10 mouse cellular contexts compared by ENCODE assay signal in the genomic region with DNA sequence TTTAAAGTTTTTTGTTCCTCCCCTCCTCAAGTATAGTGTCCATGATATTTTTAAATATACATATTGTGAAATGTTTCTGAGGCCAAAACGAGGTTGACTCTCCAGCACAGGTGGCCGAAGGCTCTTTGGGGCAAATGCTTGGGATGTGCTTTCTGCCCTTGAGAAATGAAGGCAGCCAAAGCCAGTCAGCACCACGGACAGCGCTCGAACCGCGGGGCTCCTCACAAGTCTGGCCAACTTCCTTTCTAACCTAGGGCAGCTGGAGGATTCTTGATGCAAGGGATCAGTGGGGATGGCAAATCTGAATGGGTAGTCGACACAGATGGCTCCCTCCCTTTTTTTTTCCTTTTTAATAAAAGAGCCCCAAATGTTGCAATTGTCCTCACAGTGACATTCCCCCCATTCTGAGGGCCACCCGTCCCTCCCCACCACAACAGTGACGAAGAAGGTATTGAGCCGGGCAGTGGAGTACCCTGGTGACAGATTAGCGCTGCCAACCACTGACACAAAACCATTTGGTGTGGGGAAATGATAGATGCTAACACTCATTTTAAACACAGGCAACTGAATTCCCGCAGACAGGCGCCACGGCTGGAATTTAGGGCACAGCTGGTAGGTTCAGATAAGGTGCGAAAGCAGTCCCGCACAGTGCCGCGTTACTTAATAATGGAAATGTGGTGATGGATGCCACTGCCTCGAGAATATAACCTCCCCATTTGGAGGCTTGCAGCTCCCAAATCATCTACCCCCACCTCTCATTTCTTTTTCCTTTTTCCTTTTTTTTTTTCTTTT.
DNase-seq lines count a peak whose midpoint lies in the region; ATAC-seq lines count a peak whose summit lies in the region.
"Had no signal": no experiment of that assay in that cellular context is flagged by ENCODE, and none has a peak within 500 bp of the region (broad histone marks: within the 10 kb centered on the region; RNA-seq: fewer than 3 reads in every experiment).

No protein-coding gene starts in this region.

- H3K4me3 ChIP-seq in midbrain, embryonic 14.5 days (replicated peaks; ENCODE audit: low read depth, low read length), result no peak overlapping the region
- H3K4me3 ChIP-seq: stomach, embryonic 15.5 days had no signal

- no peak overlapping the region for H3K27ac ChIP-seq in midbrain, embryonic 14.5 days (replicated peaks; ENCODE audit: low read depth, low read length)
- H3K27ac ChIP-seq: macrophage; stomach, embryonic 15.5 days had no signal

- H3K27me3 ChIP-seq in midbrain, embryonic 14.5 days (ENCODE audit: control insufficient read depth, insufficient read depth, low read length), result no peaks in the 10 kb centered on the region
- H3K27me3 ChIP-seq: stomach, embryonic 15.5 days had no signal

- H3K4me2 ChIP-seq in midbrain, embryonic 14.5 days (ENCODE audit: low read length), result no peak overlapping the region
- H3K4me2 ChIP-seq: stomach, embryonic 15.5 days had no signal

- no peak overlapping the region for H3K9ac ChIP-seq in midbrain, embryonic 14.5 days (replicated peaks; ENCODE audit: low read length)
- H3K9ac ChIP-seq: stomach, embryonic 15.5 days had no signal

- WGBS in midbrain, embryonic 14.5 days, result 26% methylated on average over 20 of the region's 20 CpGs

- DNase-seq in gastrocnemius, postnatal 10 days, result peak; percentile 67
- no peak for DNase-seq in gastrocnemius, adult 18-20 months (ENCODE audit: low spot score)
- DNase-seq in 3134 (ENCODE audit: extremely low read depth, insufficient read length, low spot score), result peak; percentile 32
- DNase-seq in adrenal gland, postnatal 25 days, result peak; percentile 70
- DNase-seq in induced T-regulatory cell, adult 2 months (ENCODE audit: low read depth), result peak; percentile 34
- peak; percentile 65 for DNase-seq in midbrain, embryonic 14.5 days
- DNase-seq in cerebellum, adult 9-11 months, result no peak
- DNase-seq in cerebellum, adult 11 months, result no peak

- H3K9me3 ChIP-seq in midbrain, embryonic 14.5 days (ENCODE audit: control insufficient read depth, low read length), result no peaks in the 10 kb centered on the region
- H3K9me3 ChIP-seq: stomach, embryonic 15.5 days had no signal

- no peak for ATAC-seq in midbrain, embryonic 14.5 days (ENCODE audit: low FRiP score, low TSS enrichment)

- no peaks in the 10 kb centered on the region for H3K36me3 ChIP-seq in midbrain, embryonic 14.5 days (ENCODE audit: control insufficient read depth, insufficient read depth, low read length)
- H3K36me3 ChIP-seq: stomach, embryonic 15.5 days had no signal

- H3K4me1 ChIP-seq in midbrain, embryonic 14.5 days (ENCODE audit: control insufficient read depth, insufficient read depth, low read length), result peaks cover 27% of the 10 kb centered on the region
- H3K4me1 ChIP-seq: stomach, embryonic 15.5 days had no signal

Comparison
In these comparisons a context has a peak if more than half of its experiments do, and no peak if none do; other contexts are left out.
1. DNase-seq: peak in gastrocnemius, postnatal 10 days (single experiment), 3134 (single experiment), adrenal gland, postnatal 25 days (single experiment), induced T-regulatory cell, adult 2 months (single experiment) and midbrain, embryonic 14.5 days (single experiment); none in gastrocnemius, adult 18-20 months (single experiment), cerebellum, adult 9-11 months (single experiment) and cerebellum, adult 11 months (single experiment).